Mouse (Mus musculus) ovary, adult 18-20 months (tissue): ENCODE data around the gene Fh1.

Experiments
- DNase-seq: peaks from one replicate; pipeline ENCODE4 v3.0.0; 2022; ENCODE audit warnings: low spot score, mixed read lengths

Gene Fh1

GRCm38 (mm10) chr1:175625257-175625879, at the start of gene Fh1:
TSS of gene Fh1 (minus strand) at chr1:175625635.
- peak; percentile 95 for DNase-seq

- DNase-seq, result no peak
Measured at GRCm38 (mm10) chr1:175675116-175675515, 49.7 kb upstream of the Fh1 start.

DNA sequence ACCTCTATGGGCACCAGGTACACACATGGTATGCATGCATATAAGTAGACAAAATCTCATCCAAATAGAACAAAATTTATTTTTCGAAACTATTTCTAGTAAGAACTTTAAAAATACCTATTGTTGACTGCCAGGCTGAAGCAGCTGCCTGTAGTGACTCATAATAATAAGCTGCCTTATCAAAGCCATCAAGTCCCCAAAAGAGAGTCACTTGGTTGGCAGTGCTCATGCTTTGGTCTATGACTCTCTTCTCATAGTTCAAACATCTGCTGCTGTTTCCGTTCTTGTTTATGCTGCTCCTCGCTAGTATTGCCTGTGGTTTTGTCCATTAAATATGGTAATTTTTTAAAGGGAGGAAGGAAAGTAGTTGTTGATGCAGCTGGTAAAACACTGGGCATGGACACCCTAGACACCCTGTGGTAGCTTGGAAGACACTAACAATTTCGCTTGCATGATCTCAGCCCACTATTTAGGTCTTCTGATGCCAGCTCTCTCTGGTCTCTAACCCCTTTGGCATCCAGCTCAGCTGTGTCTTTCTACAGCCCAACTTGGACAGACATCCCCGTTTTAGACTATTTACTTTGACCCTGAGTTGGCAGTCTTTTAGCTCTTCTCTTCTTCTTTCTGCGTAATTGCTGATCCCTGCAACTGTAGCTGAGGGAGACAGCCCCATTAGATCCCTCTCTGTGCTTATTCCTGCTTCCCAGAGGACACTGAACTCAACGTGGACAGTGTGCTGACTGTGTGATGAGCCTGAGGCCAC, 48.3 kb upstream of the Fh1 start:
- DNase-seq, result no peak

GRCm38 (mm10) chr1:175671626-175672025, 46.2 kb upstream of the Fh1 start:
- DNase-seq, result no peak

- no peak for DNase-seq
Measured at GRCm38 (mm10) chr1:175670042-175670441, 44.6 kb upstream of the Fh1 start.

- no peak for DNase-seq
Measured at GRCm38 (mm10) chr1:175669456-175669855, 44.0 kb upstream of the Fh1 start.

GRCm38 (mm10) chr1:175668666-175669405, 43.4 kb upstream of the Fh1 start:
- DNase-seq, result no peak

- DNase-seq, result no peak
Measured at GRCm38 (mm10) chr1:175659900-175660299, 34.5 kb upstream of the Fh1 start.

DNA sequence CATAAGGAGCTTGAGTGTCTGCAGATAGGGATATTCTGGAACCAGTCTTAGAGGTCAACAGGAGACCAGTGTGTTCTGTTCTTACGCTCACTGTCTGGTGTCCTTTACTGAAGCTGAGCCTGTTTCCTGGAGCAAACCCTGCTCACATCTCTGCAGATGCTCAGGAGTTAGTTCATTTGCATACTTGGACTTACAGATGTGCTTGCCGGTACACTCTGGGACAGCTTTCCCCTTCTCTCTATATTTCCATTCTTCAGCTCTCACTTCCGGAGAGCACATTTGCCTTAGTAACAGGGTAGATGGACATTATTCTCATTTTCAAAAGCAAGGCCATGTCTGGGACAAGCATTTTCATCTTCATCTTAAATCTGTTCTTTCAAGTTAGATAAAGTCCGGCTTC, 23.2 kb upstream of the Fh1 start:
- DNase-seq, result no peak

- no peak for DNase-seq
Measured at GRCm38 (mm10) chr1:175646952-175647351, 21.5 kb upstream of the Fh1 start.

- no peak for DNase-seq
Measured at GRCm38 (mm10) chr1:175643496-175644265, 18.2 kb upstream of the Fh1 start.

DNA sequence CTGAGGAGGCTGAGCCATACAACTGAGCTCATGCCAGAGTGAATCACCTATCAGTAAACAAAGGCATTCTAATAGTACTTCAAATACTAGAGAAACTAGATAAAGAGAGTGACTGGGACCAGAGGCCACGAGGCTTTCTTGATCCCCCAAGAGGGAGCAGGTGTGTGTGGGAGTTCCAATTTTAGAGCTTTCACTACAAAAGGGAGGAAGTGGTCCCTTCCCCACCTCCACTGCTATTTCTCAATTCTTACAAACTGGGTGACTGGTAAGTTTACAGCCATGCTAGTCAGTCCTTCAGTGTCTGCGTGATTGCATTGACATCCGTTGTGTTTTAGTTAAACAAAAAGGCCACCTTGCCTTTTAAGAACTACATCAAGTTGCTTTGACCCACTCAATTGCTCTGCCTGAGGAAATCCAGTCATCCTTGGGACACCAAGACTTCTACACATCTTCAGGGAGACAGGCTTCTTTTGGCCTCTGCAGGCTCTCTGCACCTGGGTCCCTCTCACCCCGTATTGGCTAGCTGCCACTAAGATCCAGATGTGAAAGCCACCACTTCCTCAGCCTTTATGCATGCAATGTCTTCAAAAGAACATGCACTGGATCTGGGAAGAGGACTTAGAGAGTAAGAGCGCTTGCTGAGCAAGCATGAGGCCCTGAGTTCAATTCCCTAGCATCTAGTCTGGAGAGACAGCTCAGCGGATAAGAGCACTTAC, 15.2 kb upstream of the Fh1 start:
- no peak for DNase-seq

GRCm38 (mm10) chr1:175639072-175639471, 13.6 kb upstream of the Fh1 start:
- DNase-seq, result no peak

DNA sequence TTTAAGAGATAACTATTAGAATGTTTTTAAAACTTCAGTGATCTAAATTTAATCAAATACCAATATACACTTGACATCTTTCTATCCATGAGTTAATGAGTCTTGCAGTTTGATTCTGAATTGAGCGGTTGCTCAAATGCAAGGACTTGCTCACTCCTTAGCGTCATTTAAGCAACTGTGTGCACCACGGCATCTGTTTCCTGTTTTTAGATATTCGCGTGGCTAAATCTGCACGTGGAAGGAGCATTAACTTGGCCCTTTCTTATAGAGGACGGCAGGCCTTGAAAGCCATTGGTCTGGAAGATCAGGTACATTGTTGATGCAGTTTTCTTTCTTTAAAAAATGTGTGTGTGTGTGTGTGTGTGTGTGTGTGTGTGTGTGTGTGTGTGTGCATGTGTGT, 12.2 kb upstream of the Fh1 start:
- DNase-seq, result no peak

DNA sequence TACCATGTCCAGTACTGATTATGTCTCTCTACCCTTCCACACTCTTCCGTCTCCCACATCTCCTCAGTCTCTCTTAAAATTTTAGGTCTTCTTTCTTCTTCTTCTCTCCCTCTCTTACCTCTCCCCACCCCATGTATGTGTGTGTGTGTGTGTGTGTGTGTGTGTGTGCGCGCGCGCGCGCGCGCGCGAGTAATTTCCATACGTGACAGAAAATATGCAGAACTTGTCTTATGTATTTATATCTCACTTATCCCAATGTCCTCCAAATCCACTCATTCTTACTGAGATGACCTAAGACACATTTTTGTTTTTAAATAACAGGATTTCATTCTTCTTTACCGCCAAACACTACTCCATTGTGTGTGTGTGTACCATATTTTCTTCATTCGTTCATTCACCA, 7.0 kb upstream of the Fh1 start:
- no peak for DNase-seq

DNA sequence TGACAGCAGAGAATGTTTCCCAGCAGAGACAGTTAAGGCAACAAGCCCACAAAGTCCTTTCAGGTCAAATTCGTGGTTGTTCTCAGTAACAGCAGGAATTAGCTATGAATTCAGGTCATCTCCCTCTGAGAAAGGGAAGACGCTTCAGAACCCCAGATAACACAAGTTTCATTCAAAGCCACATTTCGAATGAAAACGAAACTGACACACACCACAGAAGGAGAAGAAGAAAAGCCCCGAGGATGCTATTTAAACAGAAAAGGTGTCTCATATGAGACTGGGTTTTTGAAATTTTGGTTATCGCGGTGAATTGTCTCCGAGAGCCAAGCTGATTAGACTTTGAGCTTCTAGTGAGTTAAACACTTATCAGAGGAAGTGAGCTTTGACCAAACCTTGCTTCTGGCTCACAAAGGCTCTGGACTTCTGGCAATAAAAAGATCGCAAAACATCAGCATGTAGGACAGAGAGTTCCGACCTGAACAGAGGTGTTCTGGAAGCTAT, 6.3 kb upstream of the Fh1 start:
- DNase-seq, result no peak

DNA sequence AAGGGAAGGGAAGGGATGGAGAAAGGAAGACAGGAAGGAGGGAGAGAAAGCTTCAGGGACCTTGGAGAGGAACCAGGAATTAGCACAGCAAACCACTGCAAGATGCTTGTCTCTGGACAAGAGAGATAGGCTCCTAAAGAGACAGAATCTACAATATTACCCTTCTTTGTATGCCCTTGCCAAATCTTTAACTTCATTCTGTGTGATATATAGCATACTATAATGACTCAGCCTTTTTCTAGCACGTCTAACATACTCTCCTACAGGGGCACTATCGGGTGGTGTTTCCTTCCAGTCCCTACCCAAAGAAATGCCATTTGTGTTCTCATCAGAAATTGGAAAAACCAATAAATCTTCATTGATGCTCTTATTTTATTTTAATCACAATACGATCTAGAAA, 5.6 kb upstream of the Fh1 start:
- no peak for DNase-seq

DNA sequence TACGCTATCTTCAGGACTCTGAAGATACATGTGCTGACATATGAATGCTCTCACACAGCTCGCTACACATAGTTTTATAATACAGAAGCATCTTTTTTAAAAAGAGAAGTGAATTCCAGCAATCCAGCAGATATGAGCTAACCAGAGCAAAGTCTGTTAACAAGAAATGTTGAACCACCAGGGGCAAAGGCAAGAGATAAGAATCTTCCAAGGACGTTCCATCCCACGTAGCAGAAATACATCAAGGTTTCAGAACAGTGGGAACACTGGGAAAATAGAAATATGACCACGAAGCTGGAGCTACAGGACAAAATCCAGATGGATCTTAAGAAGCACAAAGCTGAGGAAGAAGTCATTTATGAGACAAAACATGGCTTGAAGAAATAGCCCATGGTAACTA, 4.9 kb upstream of the Fh1 start:
- no peak for DNase-seq

DNA sequence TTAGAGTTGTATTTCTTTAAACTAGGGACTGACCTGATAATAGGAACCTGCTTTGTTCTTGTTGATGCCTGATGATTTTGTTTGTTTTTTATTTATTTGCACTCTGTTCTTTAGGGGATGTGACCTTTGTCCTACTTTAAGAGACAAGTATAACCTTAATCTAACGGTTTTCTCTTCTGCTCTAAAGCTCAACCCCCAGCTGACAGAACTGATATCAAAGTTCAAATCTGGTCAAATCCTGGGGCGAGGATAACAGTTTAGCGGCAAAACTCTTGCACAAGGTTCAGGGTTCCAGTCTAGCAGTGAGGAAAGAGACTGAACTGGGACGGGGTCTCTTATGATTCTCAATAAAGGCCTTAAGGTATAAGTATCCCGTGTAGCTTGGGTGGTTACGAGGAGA, 3.8 kb upstream of the Fh1 start:
- DNase-seq, result no peak

DNA sequence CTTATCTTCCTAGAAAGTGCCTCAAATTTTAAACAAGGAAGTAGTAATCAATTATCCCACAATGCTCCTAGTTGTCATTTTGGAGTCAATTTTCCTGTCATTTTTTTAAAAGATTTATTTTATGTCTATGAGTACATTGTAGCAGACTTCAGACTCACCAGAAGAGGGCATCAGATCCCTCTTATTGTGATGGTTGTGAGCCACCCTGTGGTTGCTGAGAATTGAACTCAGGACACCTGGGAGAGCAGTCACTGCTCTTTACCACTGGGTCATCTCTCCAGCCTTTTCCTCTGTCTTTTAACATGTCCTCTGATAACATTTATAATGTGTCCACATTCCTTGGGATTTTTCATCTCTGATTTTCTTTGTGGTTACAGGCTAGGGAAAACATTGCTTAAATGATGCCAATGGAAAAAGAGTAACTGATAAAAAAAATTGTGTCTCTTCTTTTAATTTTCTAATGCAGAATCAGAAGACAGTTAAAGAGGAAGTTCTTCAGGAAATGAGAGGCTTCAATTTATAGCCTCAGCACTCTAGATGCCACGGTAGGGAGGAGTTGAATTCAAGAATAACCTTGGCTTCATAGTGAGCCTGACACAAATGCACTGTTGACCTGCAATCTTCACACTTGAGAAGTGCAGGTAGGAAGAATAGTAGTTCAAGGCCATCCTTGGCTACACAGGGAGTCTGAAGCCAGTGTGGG, 706 bp upstream of the Fh1 start:
- DNase-seq, result no peak

DNA sequence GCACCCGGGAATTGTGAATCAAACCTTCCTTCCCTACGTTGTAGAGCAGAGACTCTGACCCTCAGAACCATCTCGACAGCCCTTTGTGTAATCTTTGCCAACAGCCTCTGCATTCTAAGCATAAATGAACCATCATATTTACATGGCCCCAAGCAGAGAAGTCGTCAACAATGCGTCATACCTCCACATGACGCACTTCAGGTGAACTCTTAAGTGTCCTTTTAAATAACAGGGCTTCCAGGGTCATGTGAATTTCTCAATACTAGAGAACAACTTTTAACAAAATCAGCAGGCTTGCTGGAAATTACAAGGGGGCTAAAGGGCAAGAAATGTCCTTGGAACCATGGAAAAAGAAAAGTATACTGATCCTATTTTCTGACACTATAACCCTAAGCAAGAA, 1.8 kb downstream of the Fh1 start:
- DNase-seq, result no peak
